Mouse (Mus musculus) liver, postnatal 0 days (tissue): ENCODE data around the gene Fbxw2.
A peak's percentile ranks its signal among the peaks of the same experiment; 100 is the strongest.

Experiments used
- CTCF ChIP-seq: sonication (generic); IDR thresholded peaks from 2 replicates; pipeline ENCODE4 v1.5.1; 2016; ENCODE audit warnings: antibody characterized with exemption, low read depth
- EP300 ChIP-seq: IDR thresholded peaks from 2 replicates; pipeline ENCODE4 v1.6.1; 2016; ENCODE audit warnings: antibody characterized with exemption, low read depth, mild to moderate bottlenecking

GRCm38 (mm10) chr2:34762174-34762573, 63.9 kb downstream of the Fbxw2 start:
- TF ChIP-seq CTCF, result no peak
- TF ChIP-seq EP300, result peak; percentile 96
